Mouse (Mus musculus) testis, adult 2 months (tissue): ENCODE measurements around the gene Tbx20.

ENCODE experiments used
- CTCF ChIP-seq: fragments of 200-500 bp; IDR thresholded peaks from 2 replicates; pipeline ENCODE4 v1.5.1; 2012; ENCODE audit warnings: low read depth, mild to moderate bottlenecking, inconsistent platforms, low read length, moderate library complexity; ENCODE audit not compliant: control insufficient read depth, insufficient read depth, insufficient replicate concordance
- POLR2A ChIP-seq: fragments of 200-500 bp; IDR thresholded peaks from 2 replicates; pipeline ENCODE4 v1.6.1; 2012; ENCODE audit warnings: low read depth, mild to moderate bottlenecking, inconsistent platforms, low read length, moderate library complexity; ENCODE audit not compliant: control insufficient read depth

GRCm38 (mm10) chr9:24765572-24765971, 8.5 kb downstream of the Tbx20 start:
- no peak for TF ChIP-seq POLR2A
- TF ChIP-seq CTCF = no peak
